Mouse (Mus musculus) stomach, embryonic 14.5 days (tissue): ENCODE results near the gene Selenon. TPM values are rescaled to one million over a fixed set of nuclear protein-coding genes. Genes with fewer than 3 reads are reported as not detected.

ENCODE experiments used
- ATAC-seq: fragments of 200-750 bp; cut with Nextera tagmentation; 2 replicates; pipeline ENCODE4 v1.8.0; 2017; ENCODE audit warnings: low read depth, moderate TSS enrichment; ENCODE audit not compliant: insufficient number of reproducible peaks, insufficient read depth, low FRiP score
- H3K27ac ChIP-seq: fragments of 300-500 bp; sonication (generic); 2 replicates; pipeline ENCODE4 v1.5.1; 2014; ENCODE audit warnings: mild to moderate bottlenecking, low read length, moderate library complexity, mixed read lengths
- H3K27me3 ChIP-seq: fragments of 300-500 bp; sonication (generic); 2 replicates; pipeline ENCODE4 v1.6.1; 2014; ENCODE audit warnings: low read length, control low read depth, mixed read lengths; ENCODE audit not compliant: control insufficient read depth, insufficient read depth
- H3K36me3 ChIP-seq: fragments of 300-500 bp; sonication (generic); 2 replicates; pipeline ENCODE4 v1.6.1; 2014; ENCODE audit warnings: mild to moderate bottlenecking, control low read depth, low read length, moderate library complexity, mixed read lengths; ENCODE audit not compliant: control insufficient read depth, insufficient read depth
- H3K4me1 ChIP-seq: fragments of 300-500 bp; sonication (generic); 2 replicates; pipeline ENCODE4 v1.6.1; 2014; ENCODE audit warnings: low read length, control low read depth, mixed read lengths; ENCODE audit not compliant: control insufficient read depth, insufficient read depth
- H3K4me2 ChIP-seq: fragments of 300-500 bp; sonication (generic); replicated peaks from 2 replicates; pipeline ENCODE4 v1.6.1; 2014; ENCODE audit warnings: low read depth, low read length, control low read depth
- H3K4me3 ChIP-seq: fragments of 300-500 bp; sonication (generic); 2 replicates; pipeline ENCODE4 v1.5.1; 2014; ENCODE audit warnings: low read depth, low read length, control low read depth
- H3K9ac ChIP-seq: fragments of 300-500 bp; sonication (generic); replicated peaks from 2 replicates; pipeline ENCODE4 v1.6.1; 2014; ENCODE audit warnings: low read depth, mild to moderate bottlenecking, control low read depth, low read length, moderate library complexity, mixed read lengths
- H3K9me3 ChIP-seq: fragments of 300-500 bp; sonication (generic); 2 replicates; pipeline ENCODE4 v1.6.1; 2016; ENCODE audit warnings: low read depth, low read length, control low read depth; ENCODE audit not compliant: control insufficient read depth
- WGBS: fragments of 180-500 bp; shearing (Covaris S2); extraction: QIAGEN DNeasy Blood & Tissue Kit; methylation state at CpG from one replicate; pipeline ENCODE4 v1.1.7; 2014; 5-methylcytosine and 5-hydroxymethylcytosine counted together
- polyA plus RNA-seq: library from polyadenylated mRNA; unstranded; fragments of >200 nt; fragmentation: Nextera tagmentation; extraction: Ambion mirVana; gene quantifications from 2 replicates; pipeline ENCODE4 v1.2.1, GENCODE M21; 2014

Gene Selenon
- polyA plus RNA-seq, 1 experiment from 2014 or later = 21.6 TPM

- Histone ChIP-seq H3K4me2 (no peak overlapping the region), H3K9ac (no peak overlapping the region), H3K4me3 (no peak overlapping the region), H3K4me1 (no peaks in the 10 kb centered on the region), H3K27ac (no peak overlapping the region), H3K9me3 (no peaks in the 10 kb centered on the region), H3K27me3 (no peaks in the 10 kb centered on the region), H3K36me3 (no peaks in the 10 kb centered on the region)
- ATAC-seq = no peak
- 90% methylated on average over 8 of the region's 8 CpGs for WGBS
Measured at GRCm38 (mm10) chr4:134560699-134561098, 8.7 kb upstream of the Selenon start.

- Histone ChIP-seq H3K4me1 (no peaks in the 10 kb centered on the region), H3K9me3 (no peaks in the 10 kb centered on the region), H3K36me3 (no peaks in the 10 kb centered on the region), H3K4me2 (no peak overlapping the region), H3K9ac (no peak overlapping the region), H3K27ac (no peak overlapping the region), H3K4me3 (no peak overlapping the region), H3K27me3 (no peaks in the 10 kb centered on the region)
- 79% methylated on average over 7 of the region's 7 CpGs for WGBS
- no peak for ATAC-seq
Measured at GRCm38 (mm10) chr4:134559154-134559553, 7.2 kb upstream of the Selenon start.

- Histone ChIP-seq H3K27ac (no peak overlapping the region), H3K36me3 (no peaks in the 10 kb centered on the region), H3K9me3 (no peaks in the 10 kb centered on the region), H3K27me3 (no peaks in the 10 kb centered on the region), H3K4me3 (no peak overlapping the region), H3K4me1 (no peaks in the 10 kb centered on the region), H3K4me2 (no peak overlapping the region), H3K9ac (no peak overlapping the region)
- ATAC-seq = no peak
- 56% methylated on average over 9 of the region's 9 CpGs for WGBS
Measured at GRCm38 (mm10) chr4:134558570-134559113, 6.7 kb upstream of the Selenon start.

GRCm38 (mm10) chr4:134557626-134558249, 5.8 kb upstream of the Selenon start:
- no peak overlapping the region for H3K4me3 ChIP-seq
- no peak for ATAC-seq
- H3K9ac ChIP-seq = no peak overlapping the region
- 24% methylated on average over 10 of the region's 16 CpGs for WGBS
- H3K4me2 ChIP-seq = no peak overlapping the region
- H3K36me3 ChIP-seq = no peaks in the 10 kb centered on the region
- H3K4me1 ChIP-seq = no peaks in the 10 kb centered on the region
- H3K9me3 ChIP-seq = no peaks in the 10 kb centered on the region
- H3K27me3 ChIP-seq = no peaks in the 10 kb centered on the region
- no peak overlapping the region for H3K27ac ChIP-seq

- no peaks in the 10 kb centered on the region for H3K27me3 ChIP-seq
- peaks cover 3% of the 10 kb centered on the region; the same call in 1 of the 2 replicates for H3K4me1 ChIP-seq
- no peak overlapping the region for H3K9ac ChIP-seq
- no peak overlapping the region for H3K4me3 ChIP-seq
- H3K9me3 ChIP-seq = no peaks in the 10 kb centered on the region
- no peak overlapping the region for H3K27ac ChIP-seq
- H3K4me2 ChIP-seq = no peak overlapping the region
- 65% methylated on average over 8 of the region's 8 CpGs for WGBS
- no peaks in the 10 kb centered on the region for H3K36me3 ChIP-seq
- ATAC-seq = no peak
Measured at GRCm38 (mm10) chr4:134555956-134556580, 4.1 kb upstream of the Selenon start.

GRCm38 (mm10) chr4:134553631-134554030, 1.7 kb upstream of the Selenon start:
- Histone ChIP-seq H3K4me2 (no peak overlapping the region), H3K9me3 (peaks cover 9% of the 10 kb centered on the region), H3K36me3 (no peaks in the 10 kb centered on the region), H3K4me3 (no peak overlapping the region), H3K4me1 (peaks cover 4% of the 10 kb centered on the region; the same call in 1 of the 2 replicates), H3K9ac (no peak overlapping the region), H3K27ac (no peak overlapping the region), H3K27me3 (no peaks in the 10 kb centered on the region)
- no peak for ATAC-seq
- WGBS = 76% methylated on average over 1 of the region's 1 CpGs

GRCm38 (mm10) chr4:134549899-134550298, 2.1 kb downstream of the Selenon start:
- H3K4me1 ChIP-seq = peaks cover 12% of the 10 kb centered on the region; the same call in 1 of the 2 replicates
- H3K27ac ChIP-seq = no peak overlapping the region
- no peak overlapping the region for H3K4me2 ChIP-seq
- WGBS = 96% methylated on average over 8 of the region's 8 CpGs
- H3K36me3 ChIP-seq = peaks cover 14% of the 10 kb centered on the region
- peaks cover 9% of the 10 kb centered on the region for H3K9me3 ChIP-seq
- H3K27me3 ChIP-seq = no peaks in the 10 kb centered on the region
- H3K9ac ChIP-seq = no peak overlapping the region
- no peak overlapping the region for H3K4me3 ChIP-seq
- ATAC-seq = no peak

- H3K36me3 ChIP-seq = peaks cover 24% of the 10 kb centered on the region
- H3K27ac ChIP-seq = no peak overlapping the region
- no peak overlapping the region for H3K4me2 ChIP-seq
Measured at GRCm38 (mm10) chr4:134548169-134548938, 3.6 kb downstream of the Selenon start.

More at GRCm38 (mm10) chr4:134548169-134548938, 3.6 kb downstream of the Selenon start:
- peaks cover 9% of the 10 kb centered on the region for H3K9me3 ChIP-seq
- ATAC-seq = no peak
- no peaks in the 10 kb centered on the region for H3K27me3 ChIP-seq
- H3K4me1 ChIP-seq = peaks cover 12% of the 10 kb centered on the region; the same call in 1 of the 2 replicates
- no peak overlapping the region for H3K9ac ChIP-seq
- 64% methylated on average over 18 of the region's 18 CpGs for WGBS
- H3K4me3 ChIP-seq = no peak overlapping the region
